Mouse (Mus musculus): ENCODE measurements around the gene Trappc10.

GRCm38 (mm10) chr10:78288135-78288534 is 43.7 kb upstream of the Trappc10 start:
- no peak for TF ChIP-seq POLR2A (IDR thresholded peaks at IDR 0.05; ENCODE audit: extremely low read depth, insufficient read depth, low read length)
- no peak for TF ChIP-seq CTCF (IDR thresholded peaks at IDR 0.05; ENCODE audit: extremely low read depth, insufficient read depth, low read length)

Data from cortical plate, adult 2 months (tissue).